Comparison of ENCODE assay signal across 8 mouse cellular contexts in genomic region chr6:120736566-120736965, GRCm38 (mm10). TPM values are rescaled to one million over a fixed set of nuclear protein-coding genes. Genes with fewer than 3 reads are reported as not detected.
A peak's percentile ranks its signal among the peaks of the same experiment; 100 is the strongest.
DNase-seq lines count a peak whose midpoint lies in the region; ATAC-seq and TF ChIP-seq lines count a peak whose summit lies in the region.

No protein-coding gene starts in this region.

- no peak overlapping the region for H3K4me2 ChIP-seq in embryonic facial prominence, embryonic 11.5 days (ENCODE audit: low read depth, low read length)
- H3K4me2 ChIP-seq in intestine, embryonic 14.5 days (ENCODE audit: low read length): no peak overlapping the region
- no peak overlapping the region for H3K4me2 ChIP-seq in lung, postnatal 0 days (replicated peaks; ENCODE audit: low read depth, low read length)

- H3K9ac ChIP-seq in embryonic facial prominence, embryonic 11.5 days (replicated peaks; ENCODE audit: low read length): no peak overlapping the region
- no peak overlapping the region for H3K9ac ChIP-seq in intestine, embryonic 14.5 days (ENCODE audit: low read length)
- H3K9ac ChIP-seq in lung, postnatal 0 days (replicated peaks; ENCODE audit: low read depth): no peak overlapping the region

- peak; percentile 72 for DNase-seq in embryonic facial prominence, embryonic 11.5 days (ENCODE audit: low spot score)
- no peak for DNase-seq in embryonic facial prominence, embryonic 10.5 days (ENCODE audit: low spot score)
- DNase-seq in thymus, adult 2 months: peak; percentile 38
- DNase-seq in thymus, postnatal 4 days: no peak
- peak; percentile 72 for DNase-seq in embryo, embryonic 10.5 days (ENCODE audit: low spot score)
- no peak for DNase-seq in intestine, embryonic 14.5 days (ENCODE audit: low spot score)
- peak; percentile 78 for DNase-seq in lung, postnatal 0 days (ENCODE audit: low spot score)
- peak; percentile 50 for DNase-seq in telencephalon, adult 2 months (ENCODE audit: low read depth, low spot score)

- TF ChIP-seq POLR2A in thymus, adult 2 months (IDR thresholded peaks at IDR 0.05; ENCODE audit: control insufficient read depth, extremely low read depth, insufficient read depth, low read length, poor library complexity): no peak

- TF ChIP-seq EP300 in lung, postnatal 0 days (IDR thresholded peaks at IDR 0.05): no peak

- no peaks in the 10 kb centered on the region for H3K4me1 ChIP-seq in embryonic facial prominence, embryonic 11.5 days (ENCODE audit: control insufficient read depth, insufficient read depth, low read length)
- H3K4me1 ChIP-seq in embryonic facial prominence, embryonic 10.5 days: no peaks in the 10 kb centered on the region
- H3K4me1 ChIP-seq in thymus, adult 2 months (replicated peaks; ENCODE audit: control insufficient read depth, insufficient read depth, low read length): no peaks in the 10 kb centered on the region
- H3K4me1 ChIP-seq in intestine, embryonic 14.5 days (replicated peaks; ENCODE audit: control insufficient read depth, insufficient read depth, low read length): no peaks in the 10 kb centered on the region; the same call in 1 of the 2 replicates
- H3K4me1 ChIP-seq in lung, postnatal 0 days (ENCODE audit: insufficient read depth, low read depth, low read length): no peaks in the 10 kb centered on the region

- no peak; the same call in 1 of the 2 replicates for ATAC-seq in embryonic facial prominence, embryonic 11.5 days (replicated peaks; ENCODE audit: insufficient number of reproducible peaks, low FRiP score, low TSS enrichment, low read depth)
- peak; percentile 81 for ATAC-seq in intestine, embryonic 14.5 days (replicated peaks; ENCODE audit: low FRiP score, low TSS enrichment, low read depth)
- ATAC-seq in lung, postnatal 0 days: peak; percentile 68; the same call in 1 of the 2 replicates

- H3K36me3 ChIP-seq in embryonic facial prominence, embryonic 11.5 days (replicated peaks; ENCODE audit: control insufficient read depth, insufficient read depth, low read depth, low read length): no peaks in the 10 kb centered on the region
- H3K36me3 ChIP-seq in embryonic facial prominence, embryonic 10.5 days (replicated peaks): peaks cover 64% of the 10 kb centered on the region
- no peaks in the 10 kb centered on the region for H3K36me3 ChIP-seq in thymus, adult 2 months (ENCODE audit: control insufficient read depth, insufficient read depth, low read length)
- no peaks in the 10 kb centered on the region for H3K36me3 ChIP-seq in intestine, embryonic 14.5 days (ENCODE audit: control insufficient read depth, insufficient read depth, low read length)
- no peaks in the 10 kb centered on the region for H3K36me3 ChIP-seq in lung, postnatal 0 days (ENCODE audit: insufficient read depth, low read length)

- no peaks in the 10 kb centered on the region for H3K9me3 ChIP-seq in embryonic facial prominence, embryonic 11.5 days (replicated peaks; ENCODE audit: control insufficient read depth, low read length)
- no peaks in the 10 kb centered on the region for H3K9me3 ChIP-seq in embryonic facial prominence, embryonic 10.5 days
- H3K9me3 ChIP-seq in intestine, embryonic 14.5 days (ENCODE audit: control insufficient read depth, low read length): no peaks in the 10 kb centered on the region
- no peaks in the 10 kb centered on the region for H3K9me3 ChIP-seq in lung, postnatal 0 days (ENCODE audit: low read length)

- TF ChIP-seq CTCF in thymus, adult 2 months (IDR thresholded peaks at IDR 0.05; ENCODE audit: borderline replicate concordance, control insufficient read depth, extremely low read depth, insufficient read depth, low read length, poor library complexity): no peak
- peak; percentile 92 for TF ChIP-seq CTCF in lung, postnatal 0 days (IDR thresholded peaks at IDR 0.05)

- H3K4me3 ChIP-seq in embryonic facial prominence, embryonic 11.5 days (ENCODE audit: low read depth, low read length): no peak overlapping the region
- H3K4me3 ChIP-seq in embryonic facial prominence, embryonic 10.5 days: no peak overlapping the region
- H3K4me3 ChIP-seq in thymus, adult 2 months (ENCODE audit: control insufficient read depth, insufficient read depth, low read length): no peak overlapping the region
- H3K4me3 ChIP-seq in intestine, embryonic 14.5 days (ENCODE audit: low read depth, low read length): no peak overlapping the region
- no peak overlapping the region for H3K4me3 ChIP-seq in lung, postnatal 0 days (ENCODE audit: low read depth, low read length)

- no peaks in the 10 kb centered on the region for H3K27me3 ChIP-seq in embryonic facial prominence, embryonic 11.5 days (ENCODE audit: control insufficient read depth, insufficient read depth, low read length)
- H3K27me3 ChIP-seq in embryonic facial prominence, embryonic 10.5 days (replicated peaks; ENCODE audit: low read depth, poor library complexity, severe bottlenecking): no peaks in the 10 kb centered on the region
- no peaks in the 10 kb centered on the region for H3K27me3 ChIP-seq in thymus, adult 2 months (ENCODE audit: control insufficient read depth, insufficient read depth, low read length)
- no peaks in the 10 kb centered on the region for H3K27me3 ChIP-seq in intestine, embryonic 14.5 days (replicated peaks; ENCODE audit: control insufficient read depth, insufficient read depth, low read length)
- no peaks in the 10 kb centered on the region for H3K27me3 ChIP-seq in lung, postnatal 0 days (replicated peaks; ENCODE audit: insufficient read depth, low read length)

- WGBS in embryonic facial prominence, embryonic 11.5 days: 85% methylated on average over 3 of the region's 3 CpGs
- whole genome bisulfite sequencing in embryonic facial prominence, embryonic 10.5 days: 75% methylated on average over 3 of the region's 3 CpGs
- 7% methylated on average over 3 of the region's 3 CpGs for WGBS in thymus, adult 2 months
- 77% methylated on average over 3 of the region's 3 CpGs for WGBS in intestine, embryonic 14.5 days
- 58% methylated on average over 3 of the region's 3 CpGs for WGBS in lung, postnatal 0 days

- H3K27ac ChIP-seq in embryonic facial prominence, embryonic 11.5 days (replicated peaks; ENCODE audit: low read depth, low read length): no peak overlapping the region
- H3K27ac ChIP-seq in embryonic facial prominence, embryonic 10.5 days (replicated peaks): no peak overlapping the region
- H3K27ac ChIP-seq in thymus, adult 2 months (ENCODE audit: control insufficient read depth, insufficient read depth, low read length): no peak overlapping the region
- no peak overlapping the region for H3K27ac ChIP-seq in intestine, embryonic 14.5 days (ENCODE audit: low read depth)
- no peak overlapping the region for H3K27ac ChIP-seq in lung, postnatal 0 days (ENCODE audit: low read length)

RNA-seq across cellular contexts. Expression of gene Slc25a18, which starts 36.8 kb away (rescaled TPM):
- polyA plus RNA-seq in embryonic facial prominence, embryonic 11.5 days (2014; fragmentation: Nextera tagmentation; extraction: Ambion mirVana): 0.21 and 0.36 TPM in 2 replicates
- 0.20 and 0.28 TPM in 2 replicates for polyA plus RNA-seq in embryonic facial prominence, embryonic 10.5 days (2016; fragmentation: Nextera tagmentation; extraction: Ambion mirVana)
- 0.12 and 0.14 TPM in 2 replicates for polyA plus RNA-seq in thymus, adult 2 months (2012; rRNA removed)
- 0.09 TPM in 2 replicates for polyA plus RNA-seq in intestine, embryonic 14.5 days (2014; fragmentation: Nextera tagmentation; extraction: Ambion mirVana)
- polyA plus RNA-seq in lung, postnatal 0 days (2015; fragmentation: Nextera tagmentation; extraction: Ambion mirVana): 0.45 and 0.56 TPM in 2 replicates

Comparison
In these comparisons a context has a peak if more than half of its experiments do, and no peak if none do; other contexts are left out.
1. DNase-seq: peak in embryonic facial prominence, embryonic 11.5 days (single experiment), thymus, adult 2 months (single experiment), embryo, embryonic 10.5 days (single experiment), lung, postnatal 0 days (single experiment) and telencephalon, adult 2 months (single experiment); none in embryonic facial prominence, embryonic 10.5 days (single experiment), thymus, postnatal 4 days (single experiment) and intestine, embryonic 14.5 days (single experiment).